Mouse (Mus musculus): ENCODE measurements at regions not wholly inside any gene's neighbourhood (a gene's known extent, or its start where the extent isn't known, plus 50 kb on each side); places are given as distances from the start of the nearest gene placed in this dataset.

GRCm38 (mm10) chr1:73758110-73759061 lies 365.9 kb downstream of the Tns1 start:
- no peaks in the 10 kb centered on the region for H3K27me3 ChIP-seq
- no peaks in the 10 kb centered on the region for H3K9me3 ChIP-seq (replicated peaks)
- peaks cover 12% of the 10 kb centered on the region for H3K4me1 ChIP-seq
- no peak overlapping the region for H3K9ac ChIP-seq
- 19% methylated on average over 11 of the region's 11 CpGs for WGBS
- H3K4me3 ChIP-seq (replicated peaks), result no peak overlapping the region
- no peaks in the 10 kb centered on the region for H3K36me3 ChIP-seq
- peak overlapping the region; percentile 15; the same call in 1 of the 2 replicates for H3K4me2 ChIP-seq (replicated peaks)
- peak; percentile 88 for ATAC-seq (ENCODE audit: insufficient number of reproducible peaks, low FRiP score, low TSS enrichment, low read depth)
- H3K27ac ChIP-seq (replicated peaks), result 0 out of 2 replicates have a peak overlapping the region, but pooled peaks have one; percentile 24

- WGBS, result 48% methylated on average over 5 of the region's 5 CpGs
- no peak for ATAC-seq (ENCODE audit: insufficient number of reproducible peaks, low FRiP score, low TSS enrichment, low read depth)
- no peak overlapping the region for H3K27ac ChIP-seq (replicated peaks)
- no peaks in the 10 kb centered on the region for H3K27me3 ChIP-seq
- no peaks in the 10 kb centered on the region for H3K9me3 ChIP-seq (replicated peaks)
- H3K4me3 ChIP-seq (replicated peaks), result no peak overlapping the region
- H3K4me2 ChIP-seq (replicated peaks), result no peak overlapping the region
- no peaks in the 10 kb centered on the region for H3K36me3 ChIP-seq
- no peak overlapping the region for H3K9ac ChIP-seq
- peaks cover 12% of the 10 kb centered on the region for H3K4me1 ChIP-seq
Observed at GRCm38 (mm10) chr1:73755791-73756190, 368.5 kb downstream of the Tns1 start.

- no peaks in the 10 kb centered on the region for H3K36me3 ChIP-seq
- 31% methylated on average over 2 of the region's 2 CpGs for WGBS
- ATAC-seq (ENCODE audit: insufficient number of reproducible peaks, low FRiP score, low TSS enrichment, low read depth), result no peak
Observed at GRCm38 (mm10) chr1:73754928-73755327, 369.3 kb downstream of the Tns1 start.

GRCm38 (mm10) chr1:73753157-73753556 lies 371.1 kb downstream of the Tns1 start:
- 78% methylated on average over 2 of the region's 2 CpGs for WGBS
- no peak overlapping the region for H3K4me2 ChIP-seq (replicated peaks)
- H3K4me3 ChIP-seq (replicated peaks), result no peak overlapping the region
- no peak overlapping the region for H3K9ac ChIP-seq
- H3K4me1 ChIP-seq, result peaks cover 3% of the 10 kb centered on the region
- no peaks in the 10 kb centered on the region for H3K36me3 ChIP-seq
- no peak overlapping the region for H3K27ac ChIP-seq (replicated peaks)
- no peaks in the 10 kb centered on the region for H3K9me3 ChIP-seq (replicated peaks)
- H3K27me3 ChIP-seq, result no peaks in the 10 kb centered on the region
- ATAC-seq (ENCODE audit: insufficient number of reproducible peaks, low FRiP score, low TSS enrichment, low read depth), result no peak

More at GRCm38 (mm10) chr1:73754928-73755327, 369.3 kb downstream of the Tns1 start:
- H3K4me3 ChIP-seq (replicated peaks), result no peak overlapping the region
- no peaks in the 10 kb centered on the region for H3K27me3 ChIP-seq
- peaks cover 12% of the 10 kb centered on the region for H3K4me1 ChIP-seq
- no peak overlapping the region for H3K27ac ChIP-seq (replicated peaks)
- H3K9me3 ChIP-seq (replicated peaks), result no peaks in the 10 kb centered on the region
- H3K4me2 ChIP-seq (replicated peaks), result no peak overlapping the region
- H3K9ac ChIP-seq, result no peak overlapping the region

GRCm38 (mm10) chr1:73748702-73749101 lies 375.5 kb downstream of the Tns1 start:
- Histone ChIP-seq H3K4me1 (peaks cover 3% of the 10 kb centered on the region), H3K27me3 (no peaks in the 10 kb centered on the region), H3K36me3 (no peaks in the 10 kb centered on the region), H3K9ac (no peak overlapping the region), H3K4me3 (replicated peaks) (no peak overlapping the region), H3K4me2 (replicated peaks) (no peak overlapping the region), H3K27ac (replicated peaks) (no peak overlapping the region), H3K9me3 (replicated peaks) (no peaks in the 10 kb centered on the region)
- ATAC-seq (ENCODE audit: insufficient number of reproducible peaks, low FRiP score, low TSS enrichment, low read depth), result no peak

GRCm38 (mm10) chr1:73744555-73745234 lies 379.6 kb downstream of the Tns1 start:
- Histone ChIP-seq H3K4me1 (peaks cover 6% of the 10 kb centered on the region), H3K36me3 (no peaks in the 10 kb centered on the region), H3K9ac (no peak overlapping the region), H3K27ac (replicated peaks) (no peak overlapping the region; the same call in 1 of the 2 replicates), H3K4me3 (replicated peaks) (no peak overlapping the region), H3K4me2 (replicated peaks) (no peak overlapping the region), H3K9me3 (replicated peaks) (no peaks in the 10 kb centered on the region), H3K27me3 (no peaks in the 10 kb centered on the region)
- WGBS, result 49% methylated on average over 4 of the region's 4 CpGs
- peak; percentile 39; the same call in 1 of the 2 replicates for ATAC-seq (ENCODE audit: insufficient number of reproducible peaks, low FRiP score, low TSS enrichment, low read depth)

- H3K27me3 ChIP-seq, result no peaks in the 10 kb centered on the region
- no peak overlapping the region; the same call in 1 of the 2 replicates for H3K27ac ChIP-seq (replicated peaks)
- H3K36me3 ChIP-seq, result no peaks in the 10 kb centered on the region
- H3K4me2 ChIP-seq (replicated peaks), result no peak overlapping the region
- no peak overlapping the region for H3K4me3 ChIP-seq (replicated peaks)
- no peak overlapping the region for H3K9ac ChIP-seq
- WGBS, result 17% methylated on average over 6 of the region's 6 CpGs
- ATAC-seq (ENCODE audit: insufficient number of reproducible peaks, low FRiP score, low TSS enrichment, low read depth), result no peak; the same call in 1 of the 2 replicates
- peaks cover 6% of the 10 kb centered on the region for H3K4me1 ChIP-seq
- no peaks in the 10 kb centered on the region for H3K9me3 ChIP-seq (replicated peaks)
Observed at GRCm38 (mm10) chr1:73743737-73744554, 380.3 kb downstream of the Tns1 start.

- H3K9me3 ChIP-seq (replicated peaks), result no peaks in the 10 kb centered on the region
- no peaks in the 10 kb centered on the region for H3K27me3 ChIP-seq
- ATAC-seq (ENCODE audit: insufficient number of reproducible peaks, low FRiP score, low TSS enrichment, low read depth), result 0 out of 2 replicates have a peak, but pooled peaks have one; percentile 54
- H3K27ac ChIP-seq (replicated peaks), result no peak overlapping the region
- H3K4me3 ChIP-seq (replicated peaks), result no peak overlapping the region
- H3K36me3 ChIP-seq, result no peaks in the 10 kb centered on the region
- no peak overlapping the region for H3K4me2 ChIP-seq (replicated peaks)
- H3K4me1 ChIP-seq, result no peaks in the 10 kb centered on the region
- no peak overlapping the region for H3K9ac ChIP-seq
Observed at GRCm38 (mm10) chr1:73737083-73737482, 387.2 kb downstream of the Tns1 start.

GRCm38 (mm10) chr1:73728377-73728776 lies 395.9 kb downstream of the Tns1 start:
- ATAC-seq (ENCODE audit: insufficient number of reproducible peaks, low FRiP score, low TSS enrichment, low read depth), result no peak
- Histone ChIP-seq H3K36me3 (no peaks in the 10 kb centered on the region), H3K4me2 (replicated peaks) (no peak overlapping the region)

GRCm38 (mm10) chr1:73727781-73728180 lies 396.5 kb downstream of the Tns1 start:
- H3K4me3 ChIP-seq (replicated peaks), result no peak overlapping the region
- H3K27me3 ChIP-seq, result no peaks in the 10 kb centered on the region
- H3K4me1 ChIP-seq, result no peaks in the 10 kb centered on the region
- no peak overlapping the region for H3K4me2 ChIP-seq (replicated peaks)
- H3K9ac ChIP-seq, result no peak overlapping the region
- no peak overlapping the region for H3K27ac ChIP-seq (replicated peaks)
- ATAC-seq (ENCODE audit: insufficient number of reproducible peaks, low FRiP score, low TSS enrichment, low read depth), result no peak
- no peaks in the 10 kb centered on the region for H3K36me3 ChIP-seq
- no peaks in the 10 kb centered on the region for H3K9me3 ChIP-seq (replicated peaks)

More at GRCm38 (mm10) chr1:73728377-73728776, 395.9 kb downstream of the Tns1 start:
- Histone ChIP-seq H3K27me3 (no peaks in the 10 kb centered on the region), H3K9me3 (replicated peaks) (no peaks in the 10 kb centered on the region), H3K27ac (replicated peaks) (no peak overlapping the region), H3K4me3 (replicated peaks) (no peak overlapping the region), H3K4me1 (no peaks in the 10 kb centered on the region), H3K9ac (no peak overlapping the region)
- WGBS, result 89% methylated on average over 1 of the region's 1 CpGs

GRCm38 (mm10) chr1:73726658-73727057 lies 397.6 kb downstream of the Tns1 start:
- Histone ChIP-seq H3K27ac (replicated peaks) (no peak overlapping the region), H3K36me3 (no peaks in the 10 kb centered on the region), H3K4me2 (replicated peaks) (no peak overlapping the region), H3K4me3 (replicated peaks) (no peak overlapping the region), H3K9me3 (replicated peaks) (no peaks in the 10 kb centered on the region), H3K9ac (no peak overlapping the region), H3K27me3 (no peaks in the 10 kb centered on the region), H3K4me1 (no peaks in the 10 kb centered on the region)
- 90% methylated on average over 2 of the region's 2 CpGs for WGBS
- ATAC-seq (ENCODE audit: insufficient number of reproducible peaks, low FRiP score, low TSS enrichment, low read depth), result no peak

Measured in embryonic facial prominence, embryonic 15.5 days (tissue).